Mouse (Mus musculus): Measurements from ENCODE around the gene Rbms3. TPM values are rescaled to one million over a fixed set of nuclear protein-coding genes. Genes with fewer than 3 reads are reported as not detected.

Gene Rbms3
- total and polyA plus RNA-seq, 3 experiments: not detected

GRCm38 (mm10) chr9:117370086-117370485 lies 259.6 kb downstream of the Rbms3 start:
- Histone ChIP-seq H3K27ac (ENCODE audit: insufficient read depth, low read depth) (no peak overlapping the region), H3K27me3 (replicated peaks) (no peaks in the 10 kb centered on the region), H3K9me3 (replicated peaks; ENCODE audit: low read length) (peaks cover 65% of the 10 kb centered on the region), H3K4me1 (ENCODE audit: control insufficient read depth in 1 of 2, insufficient read depth in 2 of 2) (no peaks in the 10 kb centered on the region), H3K36me3 (replicated peaks in 1 of 2; ENCODE audit: control insufficient read depth in 1 of 2, insufficient read depth in 1 of 2, low read length in 1 of 2) (no peaks in the 10 kb centered on the region), H3K4me2 (ENCODE audit: insufficient read depth, low read depth, poor library complexity, severe bottlenecking) (no peak overlapping the region), H3K9ac (ENCODE audit: insufficient read depth, low read depth) (no peak overlapping the region), H3K79me2 (replicated peaks; ENCODE audit: control insufficient read depth, extremely low read depth, insufficient read depth, poor library complexity, severe bottlenecking) (no peaks in the 10 kb centered on the region), H3K4me3 (replicated peaks in 1 of 3; ENCODE audit: low read depth in 2 of 3, low read length in 2 of 3, poor library complexity in 1 of 3) (no peak overlapping the region)
- TF ChIP-seq MAZ (IDR thresholded peaks at IDR 0.05; ENCODE audit: low read depth, low read length) (no peak), POLR2AphosphoS2 (IDR thresholded peaks at IDR 0.05; ENCODE audit: low read depth, low read length) (no peak), ETS1 (conservative IDR thresholded peaks at IDR 0.05; ENCODE audit: low read depth, low read length) (no peak), TBP (conservative IDR thresholded peaks at IDR 0.05; ENCODE audit: low read depth, low read length) (no peak), ZC3H11A (IDR thresholded peaks at IDR 0.05; ENCODE audit: low read depth, low read length) (no peak), MAX (IDR thresholded peaks at IDR 0.05; ENCODE audit: low read length) (no peak), CHD2 (IDR thresholded peaks at IDR 0.05; ENCODE audit: low read length) (no peak), CHD1 (IDR thresholded peaks at IDR 0.05; ENCODE audit: low read depth, low read length) (no peak), MXI1 (IDR thresholded peaks at IDR 0.05; ENCODE audit: low read depth, low read length) (no peak), RAD21 (IDR thresholded peaks at IDR 0.05; ENCODE audit: low read depth, low read length) (no peak), RCOR1 (conservative IDR thresholded peaks at IDR 0.05; ENCODE audit: low read depth, low read length) (no peak), KAT2A (IDR thresholded peaks at IDR 0.05; ENCODE audit: insufficient replicate concordance, low read length) (no peak), MAFK (IDR thresholded peaks at IDR 0.05; ENCODE audit: insufficient replicate concordance, low read length) (no peak), USF1 (IDR thresholded peaks at IDR 0.05; ENCODE audit: low read depth, low read length) (no peak), CTCF (conservative IDR thresholded peaks at IDR 0.05 in 1 of 2, IDR thresholded peaks at IDR 0.05 in 1 of 2; ENCODE audit: low read depth in 2 of 2, low read length in 2 of 2) (no peak), ELF1 (IDR thresholded peaks at IDR 0.05; ENCODE audit: low read depth, low read length) (no peak), NELFE (IDR thresholded peaks at IDR 0.05; ENCODE audit: low read depth, low read length) (no peak)
- DNase-seq (ENCODE audit: extremely low read depth): no peak
- in situ Hi-C loops (cut with MboI; ENCODE audit: low pct_ligation_motif_present, low pct_unique_long_range_greater_than_20kb, low sequenced_read_pairs) (no loop called here), dilution Hi-C loops (cut with MboI; ENCODE audit: extremely low pct_ligation_motif_present, extremely low pct_unique_long_range_greater_than_20kb, low sequenced_read_pairs) (no loop called here)

GRCm38 (mm10) chr9:117368016-117368415 lies 261.7 kb downstream of the Rbms3 start:
- Histone ChIP-seq H3K27ac (ENCODE audit: insufficient read depth, low read depth) (no peak overlapping the region), H3K36me3 (replicated peaks in 1 of 2; ENCODE audit: control insufficient read depth in 1 of 2, insufficient read depth in 1 of 2, low read length in 1 of 2) (no peaks in the 10 kb centered on the region), H3K4me3 (replicated peaks in 1 of 3; ENCODE audit: low read depth in 2 of 3, low read length in 2 of 3, poor library complexity in 1 of 3) (no peak overlapping the region), H3K27me3 (replicated peaks) (no peaks in the 10 kb centered on the region), H3K4me2 (ENCODE audit: insufficient read depth, low read depth, poor library complexity, severe bottlenecking) (no peak overlapping the region), H3K9ac (ENCODE audit: insufficient read depth, low read depth) (no peak overlapping the region), H3K79me2 (replicated peaks; ENCODE audit: control insufficient read depth, extremely low read depth, insufficient read depth, poor library complexity, severe bottlenecking) (no peaks in the 10 kb centered on the region), H3K4me1 (ENCODE audit: control insufficient read depth in 1 of 2, insufficient read depth in 2 of 2) (no peaks in the 10 kb centered on the region), H3K9me3 (replicated peaks; ENCODE audit: low read length) (peaks cover 74% of the 10 kb centered on the region)
- dilution Hi-C loops (cut with MboI; ENCODE audit: extremely low pct_ligation_motif_present, extremely low pct_unique_long_range_greater_than_20kb, low sequenced_read_pairs): no loop called here
- TF ChIP-seq ZNF384 (IDR thresholded peaks at IDR 0.05; ENCODE audit: low read depth, low read length) (no peak), BHLHE40 (IDR thresholded peaks at IDR 0.05; ENCODE audit: low read depth, low read length) (no peak), POLR2AphosphoS2 (IDR thresholded peaks at IDR 0.05; ENCODE audit: low read depth, low read length) (no peak), CHD1 (IDR thresholded peaks at IDR 0.05; ENCODE audit: low read depth, low read length) (no peak), USF1 (IDR thresholded peaks at IDR 0.05; ENCODE audit: low read depth, low read length) (no peak), ETS1 (conservative IDR thresholded peaks at IDR 0.05; ENCODE audit: low read depth, low read length) (no peak), NELFE (IDR thresholded peaks at IDR 0.05; ENCODE audit: low read depth, low read length) (no peak), MAZ (IDR thresholded peaks at IDR 0.05; ENCODE audit: low read depth, low read length) (no peak), UBTF (IDR thresholded peaks at IDR 0.05; ENCODE audit: low read depth, low read length) (no peak), NRF1 (IDR thresholded peaks at IDR 0.05; ENCODE audit: low read depth, low read length) (no peak), TCF12 (IDR thresholded peaks at IDR 0.05; ENCODE audit: low read depth, low read length) (no peak), MEF2A (IDR thresholded peaks at IDR 0.05; ENCODE audit: borderline replicate concordance, low read depth, low read length) (no peak), JUN (IDR thresholded peaks at IDR 0.05; ENCODE audit: insufficient read depth, low read depth, low read length) (no peak)
- DNase-seq (ENCODE audit: extremely low read depth): no peak
- in situ Hi-C loops (cut with MboI; ENCODE audit: low pct_ligation_motif_present, low pct_unique_long_range_greater_than_20kb, low sequenced_read_pairs): no loop called here
